ENCODE assay signal across 9 mouse cellular contexts in the genomic region with DNA sequence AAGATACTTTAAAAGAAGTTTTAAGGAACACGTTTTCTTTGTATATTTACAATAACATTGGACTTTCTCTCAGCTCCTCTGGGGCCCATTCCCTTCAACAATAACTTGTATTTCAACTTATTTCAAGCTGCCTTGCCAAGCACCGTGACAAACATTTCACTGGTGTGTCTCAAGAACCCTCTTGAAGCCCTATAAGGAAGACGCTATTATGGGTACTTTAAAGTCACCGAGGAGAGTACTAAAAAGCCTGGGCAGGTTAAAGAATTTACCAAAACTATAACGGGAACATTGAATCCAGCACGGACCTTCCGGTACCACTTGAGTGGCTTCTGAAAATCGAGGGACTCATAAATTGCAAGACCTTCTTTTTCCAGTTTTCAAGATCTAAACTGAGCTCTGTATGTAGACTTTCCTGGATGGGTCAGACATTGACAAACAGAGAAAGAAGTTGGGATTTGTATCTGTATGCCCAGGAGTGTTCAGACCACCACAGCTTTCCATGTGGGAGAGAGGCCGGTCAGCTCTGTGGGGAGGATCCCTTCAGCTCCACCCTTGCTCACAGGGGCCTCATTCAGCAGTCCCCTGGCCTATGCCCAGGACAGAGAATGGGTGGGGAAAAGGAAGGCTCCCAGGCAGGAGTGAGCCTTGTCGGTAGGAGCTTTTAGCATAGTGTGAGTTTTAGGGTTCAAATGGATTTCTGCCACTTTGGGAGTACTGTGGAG. TPM values are rescaled to one million over a fixed set of nuclear protein-coding genes. Genes with fewer than 3 reads are reported as not detected.
DNase-seq lines count a peak whose midpoint lies in the region; ATAC-seq lines count a peak whose summit lies in the region.
"Had no signal": no experiment of that assay in that cellular context is flagged by ENCODE, and none has a peak within 500 bp of the region (broad histone marks: within the 10 kb centered on the region; RNA-seq: fewer than 3 reads in every experiment).

No protein-coding gene starts in this region.

- no peak overlapping the region for H3K9ac ChIP-seq in hindbrain, embryonic 11.5 days (ENCODE audit: low read depth, low read length)
- H3K9ac ChIP-seq in embryonic facial prominence, embryonic 15.5 days: no peak overlapping the region
- H3K9ac ChIP-seq in hindbrain, embryonic 12.5 days: no peak overlapping the region

- H3K4me3 ChIP-seq in hindbrain, embryonic 10.5 days: peak overlapping the region; percentile 67
- H3K4me3 ChIP-seq in hindbrain, embryonic 11.5 days (ENCODE audit: low read depth, low read length): no peak overlapping the region
- H3K4me3 ChIP-seq in embryonic facial prominence, embryonic 15.5 days (replicated peaks): peak overlapping the region; percentile 59
- no peak overlapping the region for H3K4me3 ChIP-seq in hindbrain, embryonic 12.5 days

- peaks cover 4% of the 10 kb centered on the region; the same call in 1 of the 2 replicates for H3K27me3 ChIP-seq in hindbrain, embryonic 10.5 days (ENCODE audit: insufficient read depth, poor library complexity, severe bottlenecking)
- no peaks in the 10 kb centered on the region for H3K27me3 ChIP-seq in hindbrain, embryonic 11.5 days (ENCODE audit: control insufficient read depth, insufficient read depth, low read length)
- H3K27me3 ChIP-seq in embryonic facial prominence, embryonic 15.5 days: no peaks in the 10 kb centered on the region
- H3K27me3 ChIP-seq in hindbrain, embryonic 12.5 days: no peaks in the 10 kb centered on the region
- H3K27me3 ChIP-seq: Patski had no signal

- H3K9me3 ChIP-seq in hindbrain, embryonic 10.5 days: no peaks in the 10 kb centered on the region
- no peaks in the 10 kb centered on the region for H3K9me3 ChIP-seq in hindbrain, embryonic 11.5 days (ENCODE audit: control insufficient read depth, low read length)
- H3K9me3 ChIP-seq in embryonic facial prominence, embryonic 15.5 days (replicated peaks): no peaks in the 10 kb centered on the region
- no peaks in the 10 kb centered on the region for H3K9me3 ChIP-seq in hindbrain, embryonic 12.5 days (replicated peaks)

- H3K27ac ChIP-seq in hindbrain, embryonic 10.5 days: no peak overlapping the region
- no peak overlapping the region for H3K27ac ChIP-seq in hindbrain, embryonic 11.5 days (ENCODE audit: low read depth, low read length)
- H3K27ac ChIP-seq in embryonic facial prominence, embryonic 15.5 days (replicated peaks): peak overlapping the region; percentile 60
- H3K27ac ChIP-seq in hindbrain, embryonic 12.5 days: no peak overlapping the region

- no peak for ATAC-seq in hindbrain, embryonic 11.5 days (ENCODE audit: low FRiP score)
- ATAC-seq in embryonic facial prominence, embryonic 15.5 days (ENCODE audit: insufficient number of reproducible peaks, low FRiP score, low TSS enrichment, low read depth): no peak
- no peak for ATAC-seq in hindbrain, embryonic 12.5 days (ENCODE audit: low FRiP score)

- no peak overlapping the region; the same call in 1 of the 2 replicates for H3K4me2 ChIP-seq in hindbrain, embryonic 11.5 days (replicated peaks; ENCODE audit: low read depth, low read length)
- H3K4me2 ChIP-seq in embryonic facial prominence, embryonic 15.5 days (replicated peaks): peak overlapping the region; percentile 80
- peak overlapping the region; percentile 96 for H3K4me2 ChIP-seq in hindbrain, embryonic 12.5 days (replicated peaks)

- H3K4me1 ChIP-seq in hindbrain, embryonic 10.5 days (replicated peaks): peaks cover 29% of the 10 kb centered on the region
- H3K4me1 ChIP-seq in hindbrain, embryonic 11.5 days (replicated peaks; ENCODE audit: control insufficient read depth, insufficient read depth, low read length): no peaks in the 10 kb centered on the region
- H3K4me1 ChIP-seq in embryonic facial prominence, embryonic 15.5 days: peaks cover 16% of the 10 kb centered on the region
- H3K4me1 ChIP-seq in hindbrain, embryonic 12.5 days: peaks cover 7% of the 10 kb centered on the region; the same call in 1 of the 2 replicates

- H3K36me3 ChIP-seq in hindbrain, embryonic 10.5 days: 0 out of 2 replicates have a peak, but pooled peaks cover 2% of the 10 kb centered on the region
- H3K36me3 ChIP-seq in hindbrain, embryonic 11.5 days (ENCODE audit: control insufficient read depth, insufficient read depth, low read length): no peaks in the 10 kb centered on the region
- H3K36me3 ChIP-seq in embryonic facial prominence, embryonic 15.5 days: no peaks in the 10 kb centered on the region
- H3K36me3 ChIP-seq in hindbrain, embryonic 12.5 days: no peaks in the 10 kb centered on the region

- WGBS in hindbrain, embryonic 10.5 days: 52% methylated on average over 10 of the region's 10 CpGs
- WGBS in hindbrain, embryonic 11.5 days: 51% methylated on average over 10 of the region's 10 CpGs
- 33% methylated on average over 10 of the region's 10 CpGs for WGBS in embryonic facial prominence, embryonic 15.5 days
- WGBS in hindbrain, embryonic 12.5 days: 56% methylated on average over 10 of the region's 10 CpGs

- DNase-seq in hindbrain, embryonic 10.5 days (ENCODE audit: low spot score): no peak
- no peak for DNase-seq in hindbrain, embryonic 11.5 days (ENCODE audit: low spot score)
- DNase-seq in lung, postnatal 10 days: peak; percentile 20
- DNase-seq in right cerebral cortex, postnatal 36 days (ENCODE audit: low spot score in 2 of 2): no peak
- DNase-seq in left cerebral cortex, adult 8-10 months (ENCODE audit: low spot score in 2 of 2): no peak
- DNase-seq in thymus, postnatal 4 days: no peak

RNA-seq across cellular contexts. Expression of a gene that starts 1.1 kb away (rescaled TPM):
- 51.8 and 56.2 TPM in 2 replicates for polyA plus RNA-seq in hindbrain, embryonic 10.5 days (2016; fragmentation: Nextera tagmentation; extraction: Ambion mirVana)
- 45.8 and 48.1 TPM in 2 replicates for polyA plus RNA-seq in hindbrain, embryonic 11.5 days (2014; fragmentation: Nextera tagmentation; extraction: Ambion mirVana)
- polyA plus RNA-seq in embryonic facial prominence, embryonic 15.5 days (2015; fragmentation: Nextera tagmentation; extraction: Ambion mirVana): 28.5 and 29.3 TPM in 2 replicates
- polyA plus RNA-seq in hindbrain, embryonic 12.5 days (2016; fragmentation: Nextera tagmentation; extraction: Ambion mirVana): 32.5 and 35.6 TPM in 2 replicates
- 1 to 10 TPM; 4.8 to 7.8 (median 6.3) TPM for total RNA-seq in left cerebral cortex, adult 8-10 months (2022)

RNA-seq across cellular contexts. Expression of a gene that starts 1.5 kb away (rescaled TPM):
- 61.3 and 71.8 TPM in 2 replicates for polyA plus RNA-seq in hindbrain, embryonic 10.5 days (2016; fragmentation: Nextera tagmentation; extraction: Ambion mirVana)
- 47.5 and 48.9 TPM in 2 replicates for polyA plus RNA-seq in hindbrain, embryonic 11.5 days (2014; fragmentation: Nextera tagmentation; extraction: Ambion mirVana)
- 45.4 and 49.7 TPM in 2 replicates for polyA plus RNA-seq in embryonic facial prominence, embryonic 15.5 days (2015; fragmentation: Nextera tagmentation; extraction: Ambion mirVana)
- polyA plus RNA-seq in hindbrain, embryonic 12.5 days (2016; fragmentation: Nextera tagmentation; extraction: Ambion mirVana): 47.6 and 48.8 TPM in 2 replicates
- 10 to 100 TPM; 58.5 to 65.5 (median 61.2) TPM for total RNA-seq in left cerebral cortex, adult 8-10 months (2022)

Comparison
In these comparisons a context has a peak if more than half of its experiments do, and no peak if none do; other contexts are left out.
1. H3K4me3 ChIP-seq: peak in hindbrain, embryonic 10.5 days (single experiment) and embryonic facial prominence, embryonic 15.5 days (single experiment); none in hindbrain, embryonic 11.5 days (single experiment) and hindbrain, embryonic 12.5 days (single experiment).